In genomic region chr3:117440294-117440693, GRCm38 (mm10) we compare ENCODE assay signal across 29 mouse cellular contexts.
A peak's percentile ranks its signal among the peaks of the same experiment; 100 is the strongest.
DNase-seq lines count a peak whose midpoint lies in the region; ATAC-seq and TF ChIP-seq lines count a peak whose summit lies in the region.
"Had no signal": no experiment of that assay in that cellular context is flagged by ENCODE, and none has a peak within 500 bp of the region (broad histone marks: within the 10 kb centered on the region; RNA-seq: fewer than 3 reads in every experiment).

No protein-coding gene starts in this region.

- 0 out of 2 replicates have a peak overlapping the region, but pooled peaks have one; percentile 51 for H3K27ac ChIP-seq in forebrain, embryonic 10.5 days
- no peak overlapping the region for H3K27ac ChIP-seq in forebrain, embryonic 14.5 days (ENCODE audit: low read depth, low read length)
- no peak overlapping the region for H3K27ac ChIP-seq in hindbrain, embryonic 11.5 days (ENCODE audit: low read depth, low read length)
- no peak overlapping the region for H3K27ac ChIP-seq in hindbrain, postnatal 0 days
- H3K27ac ChIP-seq: gastrocnemius, adult 2 months; hindbrain, embryonic 12.5 days; kidney, postnatal 0 days; limb, embryonic 12.5 days; midbrain, embryonic 15.5 days; neural tube, embryonic 12.5 days had no signal

- no peak overlapping the region for H3K4me2 ChIP-seq in forebrain, embryonic 14.5 days (ENCODE audit: low read length)
- no peak overlapping the region for H3K4me2 ChIP-seq in hindbrain, embryonic 11.5 days (replicated peaks; ENCODE audit: low read depth, low read length)
- no peak overlapping the region for H3K4me2 ChIP-seq in hindbrain, postnatal 0 days (ENCODE audit: low read depth, low read length)
- H3K4me2 ChIP-seq: hindbrain, embryonic 12.5 days; limb, embryonic 12.5 days; midbrain, embryonic 15.5 days; neural tube, embryonic 12.5 days had no signal

- H3K36me3 ChIP-seq in forebrain, embryonic 10.5 days (replicated peaks) = no peaks in the 10 kb centered on the region
- H3K36me3 ChIP-seq in forebrain, embryonic 14.5 days (ENCODE audit: control insufficient read depth, insufficient read depth, low read length) = no peaks in the 10 kb centered on the region
- H3K36me3 ChIP-seq in hindbrain, embryonic 11.5 days (ENCODE audit: control insufficient read depth, insufficient read depth, low read length) = no peaks in the 10 kb centered on the region
- H3K36me3 ChIP-seq in hindbrain, postnatal 0 days (ENCODE audit: insufficient read depth, low read length) = no peaks in the 10 kb centered on the region
- H3K36me3 ChIP-seq: G1E; hindbrain, embryonic 12.5 days; limb, embryonic 12.5 days; midbrain, embryonic 15.5 days; neural tube, embryonic 12.5 days had no signal

- ATAC-seq in forebrain, embryonic 14.5 days = no peak
- ATAC-seq in hindbrain, embryonic 11.5 days (ENCODE audit: low FRiP score) = peak; percentile 23; the same call in 1 of the 2 replicates
- ATAC-seq in hindbrain, postnatal 0 days = no peak
- ATAC-seq in erythroblast, adult 5-6 weeks (replicated peaks; ENCODE audit: low FRiP score, poor library complexity, severe bottlenecking) = no peak
- ATAC-seq: forebrain, embryonic 16.5 days; intestine, embryonic 16.5 days; lung, postnatal 0 days; midbrain, embryonic 15.5 days had no signal

- DNase-seq in forebrain, embryonic 10.5 days (ENCODE audit: extremely low spot score, low spot score) = no peak
- DNase-seq in forebrain, embryonic 14.5 days (ENCODE audit: low spot score) = no peak
- no peak for DNase-seq in hindbrain, embryonic 11.5 days (ENCODE audit: low spot score)
- no peak for DNase-seq in hindbrain, postnatal 0 days (ENCODE audit: low spot score)
- DNase-seq in retina, postnatal 1 day = peak; percentile 7
- no peak for DNase-seq in retina, embryonic 14.5 days (ENCODE audit: low spot score)
- DNase-seq in yolk sac, embryonic 10.5 days (ENCODE audit: low spot score) = peak; percentile 6
- DNase-seq: adrenal gland, postnatal 10 days; cerebellum, adult 8-10 months; cerebellum, postnatal 25 days; gastrocnemius, adult 2 months; heart, postnatal 10 days; kidney, adult 8-10 months; layer of hippocampus, adult 9-11 months; lung, adult 18-20 months; lung, postnatal 4 days; right cerebral cortex, postnatal 14 days had no signal

- TF ChIP-seq CTCF in hindbrain, postnatal 0 days (IDR thresholded peaks at IDR 0.05; ENCODE audit: low read depth) = no peak

- no peak overlapping the region for H3K4me3 ChIP-seq in forebrain, embryonic 10.5 days
- no peak overlapping the region for H3K4me3 ChIP-seq in forebrain, embryonic 14.5 days (ENCODE audit: low read depth, low read length)
- H3K4me3 ChIP-seq in hindbrain, embryonic 11.5 days (ENCODE audit: low read depth, low read length) = no peak overlapping the region
- H3K4me3 ChIP-seq in hindbrain, postnatal 0 days (ENCODE audit: low read length) = no peak overlapping the region
- H3K4me3 ChIP-seq: gastrocnemius, adult 2 months; hindbrain, embryonic 12.5 days; limb, embryonic 12.5 days; megakaryocyte, embryonic 14.5 days; midbrain, embryonic 15.5 days; myocyte; neural tube, embryonic 12.5 days had no signal

- no peaks in the 10 kb centered on the region for H3K4me1 ChIP-seq in forebrain, embryonic 10.5 days
- H3K4me1 ChIP-seq in forebrain, embryonic 14.5 days (ENCODE audit: control insufficient read depth, insufficient read depth, low read length) = no peaks in the 10 kb centered on the region
- H3K4me1 ChIP-seq in hindbrain, embryonic 11.5 days (replicated peaks; ENCODE audit: control insufficient read depth, insufficient read depth, low read length) = no peaks in the 10 kb centered on the region
- H3K4me1 ChIP-seq in hindbrain, postnatal 0 days (ENCODE audit: insufficient read depth, low read length) = no peaks in the 10 kb centered on the region
- H3K4me1 ChIP-seq: hindbrain, embryonic 12.5 days; limb, embryonic 12.5 days; megakaryocyte, embryonic 14.5 days; midbrain, embryonic 15.5 days; neural tube, embryonic 12.5 days had no signal

- WGBS in forebrain, embryonic 10.5 days = 62% methylated on average over 4 of the region's 4 CpGs
- WGBS in forebrain, embryonic 14.5 days = 57% methylated on average over 4 of the region's 4 CpGs
- WGBS in hindbrain, embryonic 11.5 days = 42% methylated on average over 4 of the region's 4 CpGs
- 51% methylated on average over 4 of the region's 4 CpGs for WGBS in hindbrain, postnatal 0 days

- H3K27me3 ChIP-seq in forebrain, embryonic 10.5 days (ENCODE audit: poor library complexity, severe bottlenecking) = no peaks in the 10 kb centered on the region
- H3K27me3 ChIP-seq in forebrain, embryonic 14.5 days (replicated peaks; ENCODE audit: control insufficient read depth, insufficient read depth, low read length) = no peaks in the 10 kb centered on the region
- H3K27me3 ChIP-seq in hindbrain, embryonic 11.5 days (ENCODE audit: control insufficient read depth, insufficient read depth, low read length) = no peaks in the 10 kb centered on the region
- H3K27me3 ChIP-seq in hindbrain, postnatal 0 days (ENCODE audit: insufficient read depth, low read length) = no peaks in the 10 kb centered on the region
- H3K27me3 ChIP-seq: hindbrain, embryonic 12.5 days; limb, embryonic 12.5 days; megakaryocyte, embryonic 14.5 days; midbrain, embryonic 15.5 days; neural tube, embryonic 12.5 days had no signal

- no peak overlapping the region for H3K9ac ChIP-seq in forebrain, embryonic 14.5 days (ENCODE audit: low read length)
- H3K9ac ChIP-seq in hindbrain, embryonic 11.5 days (ENCODE audit: low read depth, low read length) = no peak overlapping the region
- H3K9ac ChIP-seq in hindbrain, postnatal 0 days (replicated peaks; ENCODE audit: low read length) = no peak overlapping the region
- H3K9ac ChIP-seq: hindbrain, embryonic 12.5 days; limb, embryonic 12.5 days; midbrain, embryonic 15.5 days; neural tube, embryonic 12.5 days had no signal

- H3K9me3 ChIP-seq in forebrain, embryonic 10.5 days = no peaks in the 10 kb centered on the region
- no peaks in the 10 kb centered on the region for H3K9me3 ChIP-seq in forebrain, embryonic 14.5 days (replicated peaks; ENCODE audit: control insufficient read depth, low read length)
- no peaks in the 10 kb centered on the region for H3K9me3 ChIP-seq in hindbrain, embryonic 11.5 days (ENCODE audit: control insufficient read depth, low read length)
- no peaks in the 10 kb centered on the region for H3K9me3 ChIP-seq in hindbrain, postnatal 0 days (ENCODE audit: low read length)
- H3K9me3 ChIP-seq: hindbrain, embryonic 12.5 days; limb, embryonic 12.5 days; megakaryocyte, embryonic 14.5 days; midbrain, embryonic 15.5 days; neural tube, embryonic 12.5 days had no signal

Comparison
In these comparisons a context has a peak if more than half of its experiments do, and no peak if none do; other contexts are left out.
1. DNase-seq: peak in retina, postnatal 1 day (single experiment) and yolk sac, embryonic 10.5 days (single experiment); none in forebrain, embryonic 10.5 days (single experiment), forebrain, embryonic 14.5 days (single experiment), hindbrain, embryonic 11.5 days (single experiment), hindbrain, postnatal 0 days (single experiment) and retina, embryonic 14.5 days (single experiment).